Mouse (Mus musculus): Measurements from ENCODE around the gene Uaca. TPM values are rescaled to one million over a fixed set of nuclear protein-coding genes. Genes with fewer than 3 reads are reported as not detected.
A peak's percentile ranks its signal among the peaks of the same experiment; 100 is the strongest.

Uaca gene
- 11.1 and 11.5 TPM in 2 replicates for polyA plus RNA-seq (2012; rRNA removed)

GRCm38 (mm10) chr9:60794210-60794840 is at the start of gene Uaca:
Uaca (plus strand) TSS chr9:60794542.
- Histone ChIP-seq H3K27ac (ENCODE audit: control insufficient read depth, insufficient read depth, low read depth, low read length) (peak within 1 kb of the TSS; percentile 70), H3K4me3 (ENCODE audit: control insufficient read depth, low read depth, low read length) (peak within 1 kb of the TSS; percentile 94), H3K36me3 (ENCODE audit: control insufficient read depth, insufficient read depth, low read length) (no peaks in the 10 kb centered on the region), H3K4me1 (ENCODE audit: control insufficient read depth, insufficient read depth, low read length) (peaks cover 4% of the 10 kb centered on the region), H3K27me3 (ENCODE audit: control insufficient read depth, insufficient read depth, low read length) (no peaks in the 10 kb centered on the region)
- TF ChIP-seq CTCF (IDR thresholded peaks at IDR 0.05; ENCODE audit: control insufficient read depth, insufficient read depth, insufficient replicate concordance, low read depth, low read length) (peak; percentile 26; the same call in 1 of the 2 replicates), POLR2A (IDR thresholded peaks at IDR 0.05; ENCODE audit: control insufficient read depth, low read depth, low read length) (0 out of 2 replicates have a peak, but pooled peaks have one; percentile 8)

DNA sequence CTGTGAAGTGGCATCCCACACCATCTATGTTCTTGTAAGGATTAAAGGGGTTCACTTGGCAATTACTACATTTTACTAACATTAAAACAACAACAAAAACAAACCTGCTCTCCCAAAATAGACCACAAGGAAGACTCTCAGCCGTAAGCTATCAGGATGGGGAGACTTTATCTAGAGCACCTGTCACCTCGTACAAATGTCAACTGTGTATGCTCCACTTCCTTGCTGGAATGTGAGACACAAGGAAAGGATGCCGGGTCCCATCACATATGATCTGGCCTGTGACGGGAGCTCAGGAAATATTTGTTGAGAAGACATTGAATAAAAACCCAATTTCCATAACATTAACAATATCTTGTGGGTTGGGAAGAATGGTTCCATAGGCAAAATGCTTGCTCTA is 49.4 kb upstream of the Uaca start:
- 0 out of 2 replicates have a peak, but pooled peaks cover 2% of the 10 kb centered on the region for H3K27me3 ChIP-seq (ENCODE audit: control insufficient read depth, insufficient read depth, low read length)
- no peak overlapping the region for H3K27ac ChIP-seq (ENCODE audit: control insufficient read depth, insufficient read depth, low read depth, low read length)
- H3K4me1 ChIP-seq (ENCODE audit: control insufficient read depth, insufficient read depth, low read length), result peaks cover 14% of the 10 kb centered on the region
- TF ChIP-seq POLR2A (IDR thresholded peaks at IDR 0.05; ENCODE audit: control insufficient read depth, low read depth, low read length) (no peak), CTCF (IDR thresholded peaks at IDR 0.05; ENCODE audit: control insufficient read depth, insufficient read depth, insufficient replicate concordance, low read depth, low read length) (no peak)
- H3K36me3 ChIP-seq (ENCODE audit: control insufficient read depth, insufficient read depth, low read length), result no peaks in the 10 kb centered on the region
- H3K4me3 ChIP-seq (ENCODE audit: control insufficient read depth, low read depth, low read length), result no peak overlapping the region

GRCm38 (mm10) chr9:60746561-60746960 is 47.8 kb upstream of the Uaca start:
- Histone ChIP-seq H3K4me3 (ENCODE audit: control insufficient read depth, low read depth, low read length) (no peak overlapping the region), H3K36me3 (ENCODE audit: control insufficient read depth, insufficient read depth, low read length) (no peaks in the 10 kb centered on the region), H3K4me1 (ENCODE audit: control insufficient read depth, insufficient read depth, low read length) (peaks cover 13% of the 10 kb centered on the region), H3K27me3 (ENCODE audit: control insufficient read depth, insufficient read depth, low read length) (0 out of 2 replicates have a peak, but pooled peaks cover 2% of the 10 kb centered on the region), H3K27ac (ENCODE audit: control insufficient read depth, insufficient read depth, low read depth, low read length) (no peak overlapping the region)
- TF ChIP-seq POLR2A (IDR thresholded peaks at IDR 0.05; ENCODE audit: control insufficient read depth, low read depth, low read length) (no peak), CTCF (IDR thresholded peaks at IDR 0.05; ENCODE audit: control insufficient read depth, insufficient read depth, insufficient replicate concordance, low read depth, low read length) (no peak)

GRCm38 (mm10) chr9:60747672-60748071 is 46.7 kb upstream of the Uaca start:
- Histone ChIP-seq H3K36me3 (ENCODE audit: control insufficient read depth, insufficient read depth, low read length) (no peaks in the 10 kb centered on the region), H3K27ac (ENCODE audit: control insufficient read depth, insufficient read depth, low read depth, low read length) (no peak overlapping the region), H3K4me1 (ENCODE audit: control insufficient read depth, insufficient read depth, low read length) (peaks cover 7% of the 10 kb centered on the region), H3K27me3 (ENCODE audit: control insufficient read depth, insufficient read depth, low read length) (0 out of 2 replicates have a peak, but pooled peaks cover 2% of the 10 kb centered on the region), H3K4me3 (ENCODE audit: control insufficient read depth, low read depth, low read length) (no peak overlapping the region)
- TF ChIP-seq POLR2A (IDR thresholded peaks at IDR 0.05; ENCODE audit: control insufficient read depth, low read depth, low read length) (no peak), CTCF (IDR thresholded peaks at IDR 0.05; ENCODE audit: control insufficient read depth, insufficient read depth, insufficient replicate concordance, low read depth, low read length) (no peak)

GRCm38 (mm10) chr9:60748191-60748590 is 46.2 kb upstream of the Uaca start:
- H3K36me3 ChIP-seq (ENCODE audit: control insufficient read depth, insufficient read depth, low read length), result no peaks in the 10 kb centered on the region
- no peak overlapping the region for H3K27ac ChIP-seq (ENCODE audit: control insufficient read depth, insufficient read depth, low read depth, low read length)
- no peak for TF ChIP-seq CTCF (IDR thresholded peaks at IDR 0.05; ENCODE audit: control insufficient read depth, insufficient read depth, insufficient replicate concordance, low read depth, low read length)
- TF ChIP-seq POLR2A (IDR thresholded peaks at IDR 0.05; ENCODE audit: control insufficient read depth, low read depth, low read length), result no peak
- H3K4me1 ChIP-seq (ENCODE audit: control insufficient read depth, insufficient read depth, low read length), result peaks cover 2% of the 10 kb centered on the region
- H3K27me3 ChIP-seq (ENCODE audit: control insufficient read depth, insufficient read depth, low read length), result no peaks in the 10 kb centered on the region
- H3K4me3 ChIP-seq (ENCODE audit: control insufficient read depth, low read depth, low read length), result no peak overlapping the region

DNA sequence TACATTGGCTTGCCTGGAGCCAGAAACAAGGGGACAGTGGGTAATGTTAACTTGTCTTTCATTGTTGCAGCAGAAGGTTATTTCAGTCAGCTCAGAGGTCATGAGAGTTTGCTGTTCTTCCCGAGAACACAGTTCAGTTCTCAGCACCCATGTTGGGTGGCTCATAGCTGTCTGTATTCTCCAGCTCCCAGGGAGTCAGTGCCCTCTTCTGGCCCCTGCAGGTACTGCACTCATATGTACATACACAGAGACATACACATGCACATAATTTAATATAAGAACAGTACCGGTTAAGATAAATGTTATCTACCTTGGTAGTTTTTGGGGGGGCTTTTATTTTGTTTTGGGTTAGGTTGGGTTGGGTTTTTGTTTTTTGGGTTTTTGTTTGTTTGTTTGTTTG is 45.2 kb upstream of the Uaca start:
- H3K27me3 ChIP-seq (ENCODE audit: control insufficient read depth, insufficient read depth, low read length), result no peaks in the 10 kb centered on the region
- no peak overlapping the region for H3K4me3 ChIP-seq (ENCODE audit: control insufficient read depth, low read depth, low read length)
- no peak for TF ChIP-seq POLR2A (IDR thresholded peaks at IDR 0.05; ENCODE audit: control insufficient read depth, low read depth, low read length)
- peak; percentile 68; the same call in 1 of the 2 replicates for TF ChIP-seq CTCF (IDR thresholded peaks at IDR 0.05; ENCODE audit: control insufficient read depth, insufficient read depth, insufficient replicate concordance, low read depth, low read length)

GRCm38 (mm10) chr9:60751098-60751497 is 43.2 kb upstream of the Uaca start:
- TF ChIP-seq POLR2A (IDR thresholded peaks at IDR 0.05; ENCODE audit: control insufficient read depth, low read depth, low read length) (no peak), CTCF (IDR thresholded peaks at IDR 0.05; ENCODE audit: control insufficient read depth, insufficient read depth, insufficient replicate concordance, low read depth, low read length) (no peak)
- Histone ChIP-seq H3K27ac (ENCODE audit: control insufficient read depth, insufficient read depth, low read depth, low read length) (no peak overlapping the region), H3K4me1 (ENCODE audit: control insufficient read depth, insufficient read depth, low read length) (no peaks in the 10 kb centered on the region), H3K27me3 (ENCODE audit: control insufficient read depth, insufficient read depth, low read length) (no peaks in the 10 kb centered on the region), H3K36me3 (ENCODE audit: control insufficient read depth, insufficient read depth, low read length) (no peaks in the 10 kb centered on the region), H3K4me3 (ENCODE audit: control insufficient read depth, low read depth, low read length) (no peak overlapping the region)

More for the DNA sequence above, 45.2 kb upstream of the Uaca start:
- H3K27ac ChIP-seq (ENCODE audit: control insufficient read depth, insufficient read depth, low read depth, low read length), result no peak overlapping the region
- no peaks in the 10 kb centered on the region; the same call in 1 of the 2 replicates for H3K4me1 ChIP-seq (ENCODE audit: control insufficient read depth, insufficient read depth, low read length)
- no peaks in the 10 kb centered on the region for H3K36me3 ChIP-seq (ENCODE audit: control insufficient read depth, insufficient read depth, low read length)
